Mouse (Mus musculus): ENCODE measurements around the gene Vasp.
A peak's percentile ranks its signal among the peaks of the same experiment; 100 is the strongest.

GRCm38 (mm10) chr7:19309884-19310641, 38.4 kb upstream of the Vasp start, which contains the start of gene Fosb:
- TF ChIP-seq CTCF (IDR thresholded peaks at IDR 0.05; ENCODE audit: borderline replicate concordance, insufficient read depth, low read depth, low read length): peak; percentile 44; the same call in 1 of the 2 replicates
- peak; percentile 22; the same call in 1 of the 2 replicates for TF ChIP-seq POLR2A (IDR thresholded peaks at IDR 0.05; ENCODE audit: borderline replicate concordance, insufficient read depth, low read length)

All from cerebellum, adult 2 months (tissue).